Mouse (Mus musculus) gastrocnemius, postnatal 10 days (tissue): ENCODE results near the gene Nsf. TPM values are rescaled to one million over a fixed set of nuclear protein-coding genes. Genes with fewer than 3 reads are reported as not detected.
"Not testable (repeated sequence)": the region's sequence is repeated elsewhere in the genome, so short reads cannot be mapped to it uniquely, and the experiment has no call there.

ENCODE experiments used
- DNase-seq: peaks from one replicate; pipeline ENCODE4 v3.0.0; 2021; ENCODE audit warnings: mixed read lengths
- total RNA-seq, 2 experiments: library from RNA; stranded (reverse); gene quantifications; 2 replicates each; pipeline ENCODE4 v1.2.3; 2021

The Nsf gene
- total RNA-seq, 2 experiments from 2014 or later: 19.7 to 22.2 TPM

- DNase-seq: no peak
These were observed 61.0 kb downstream of the Nsf start for GRCm38 (mm10) chr11:103892831-103893230.

GRCm38 (mm10) chr11:103891781-103892180, 62.1 kb downstream of the Nsf start:
- DNase-seq: no peak

- DNase-seq: no peak
These were observed 63.3 kb downstream of the Nsf start for GRCm38 (mm10) chr11:103890337-103891186.

GRCm38 (mm10) chr11:103887724-103888410, 66.0 kb downstream of the Nsf start:
- no peak for DNase-seq

DNA sequence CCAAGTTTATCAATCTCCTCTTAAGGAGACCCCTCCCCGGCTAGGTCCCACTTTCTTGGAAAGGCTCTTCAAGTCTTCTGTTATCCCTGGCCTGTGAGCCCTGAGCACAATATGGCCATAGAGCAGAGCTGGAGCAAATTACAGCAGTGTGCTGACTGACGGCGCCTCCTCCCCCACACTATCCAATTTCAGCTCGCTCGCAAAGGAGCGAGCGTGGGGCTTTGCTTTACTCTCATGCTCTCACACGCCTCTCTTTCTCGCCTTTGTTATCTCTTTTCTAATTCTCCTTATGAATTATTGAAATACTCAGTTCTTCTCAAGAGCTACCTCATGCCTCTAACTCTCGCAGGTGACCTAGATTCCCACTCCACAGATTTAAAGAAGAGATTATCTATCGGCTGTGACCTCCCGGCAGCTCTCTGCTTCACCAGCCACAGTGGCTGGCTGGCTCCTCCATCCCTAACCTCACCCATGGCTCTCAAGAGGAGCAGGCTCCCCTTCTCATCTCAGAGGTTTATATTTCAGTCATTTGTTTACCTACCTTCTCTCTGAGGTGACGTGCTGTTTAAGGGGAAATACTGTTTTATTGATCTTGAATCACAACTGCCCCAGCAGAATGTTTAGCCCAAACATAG, 69.0 kb downstream of the Nsf start:
- DNase-seq: no peak

DNA sequence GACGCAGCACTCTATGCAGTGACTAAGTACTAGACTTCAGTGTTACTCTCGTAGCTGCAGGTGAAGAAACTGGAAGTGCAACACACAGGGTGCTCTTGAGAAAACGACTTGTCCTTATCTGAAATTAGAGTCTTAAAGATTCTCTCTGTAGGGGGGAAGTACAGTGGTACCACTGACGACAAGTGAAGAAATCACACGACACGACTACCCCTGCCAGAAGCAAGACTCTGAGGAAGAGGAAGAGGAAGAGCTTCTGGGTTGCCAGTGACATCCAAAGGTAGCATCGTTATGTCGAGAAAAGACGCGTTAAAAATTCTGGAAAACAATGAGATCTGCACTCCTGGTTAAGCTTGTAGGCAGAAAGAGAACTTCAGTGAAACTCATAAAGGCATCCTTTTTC, 70.1 kb downstream of the Nsf start:
- DNase-seq: no peak

DNA sequence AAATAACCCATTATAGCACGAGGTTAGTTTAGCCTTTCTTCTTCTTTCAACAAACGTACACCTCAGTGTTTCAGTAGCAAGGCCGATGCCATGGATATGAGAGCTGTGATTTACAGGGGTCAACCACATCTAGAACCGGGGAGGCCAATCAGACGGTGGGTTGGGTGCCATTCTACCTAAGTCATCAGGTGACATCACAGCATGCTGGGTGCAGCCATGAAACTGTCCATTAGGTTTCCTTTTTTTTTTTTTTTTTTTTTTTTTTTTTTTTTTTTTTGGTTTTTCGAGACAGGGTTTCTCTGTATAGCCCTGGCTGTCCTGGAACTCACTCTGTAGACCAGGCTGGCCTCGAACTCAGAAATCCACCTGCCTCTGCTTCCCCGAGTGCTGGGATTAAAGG, 74.4 kb downstream of the Nsf start:
- DNase-seq: not testable (repeated sequence)

GRCm38 (mm10) chr11:103878441-103878840, 75.4 kb downstream of the Nsf start:
- no peak for DNase-seq

GRCm38 (mm10) chr11:103870352-103870751, 83.5 kb downstream of the Nsf start:
- DNase-seq: no peak

DNA sequence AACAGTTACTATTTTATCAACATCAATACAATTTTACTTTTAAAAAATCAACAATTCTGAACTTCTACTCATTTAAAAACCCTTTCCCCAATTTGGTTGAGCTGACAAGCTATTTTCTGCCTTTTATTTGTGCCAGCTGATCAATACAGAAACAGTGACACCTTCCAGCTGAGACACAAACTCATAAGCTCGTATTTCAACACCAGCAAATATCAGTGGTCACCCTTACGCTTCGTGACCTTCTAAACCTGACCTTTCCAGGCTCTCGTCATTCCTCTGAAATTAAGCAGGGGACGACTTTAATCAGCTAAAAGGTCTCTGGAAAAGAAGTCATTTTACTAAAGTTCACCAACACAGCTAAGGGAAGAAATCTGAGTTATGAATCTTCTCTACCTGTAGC, 86.2 kb downstream of the Nsf start:
- DNase-seq: no peak

DNA sequence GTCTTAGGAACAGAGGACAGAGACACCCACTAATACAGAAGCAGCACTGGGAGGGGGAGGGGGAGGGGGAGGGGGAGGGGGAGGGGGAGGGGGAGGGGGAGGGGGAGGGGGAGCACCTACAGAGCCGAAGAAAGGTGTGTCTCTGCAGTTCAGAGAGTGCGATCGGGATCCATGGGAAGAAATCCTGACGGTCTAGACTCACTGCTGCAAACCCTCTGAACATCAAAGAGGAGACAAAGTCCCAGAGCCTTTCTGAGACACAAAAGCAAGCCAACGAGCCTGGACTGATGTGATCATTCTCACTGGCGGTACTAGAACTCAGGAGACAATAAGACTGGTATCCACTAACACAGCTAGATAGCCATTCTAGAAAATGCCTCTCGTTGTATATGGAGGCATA, 88.5 kb downstream of the Nsf start:
- no peak for DNase-seq

GRCm38 (mm10) chr11:103864486-103864885, 89.4 kb downstream of the Nsf start:
- DNase-seq: no peak

DNA sequence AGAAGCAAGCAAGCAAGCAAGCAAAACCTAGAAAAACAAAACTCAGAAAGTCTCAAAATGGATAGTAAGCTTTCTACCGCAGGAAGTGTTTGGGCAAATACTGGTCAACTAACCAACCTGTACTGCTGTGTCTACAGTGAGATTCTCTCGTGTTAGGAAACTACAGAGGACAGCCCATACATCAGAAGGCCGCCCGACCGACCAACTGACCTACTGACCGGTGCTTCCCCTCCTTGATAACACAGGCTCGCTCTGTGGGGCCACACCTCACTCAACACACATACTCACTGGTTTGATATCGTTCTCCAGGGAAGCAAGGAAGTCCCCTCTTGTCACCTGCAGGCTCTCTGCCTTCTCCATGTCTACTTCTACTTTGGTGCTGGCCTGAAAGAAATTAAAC, 90.9 kb downstream of the Nsf start:
- DNase-seq: no peak

DNA sequence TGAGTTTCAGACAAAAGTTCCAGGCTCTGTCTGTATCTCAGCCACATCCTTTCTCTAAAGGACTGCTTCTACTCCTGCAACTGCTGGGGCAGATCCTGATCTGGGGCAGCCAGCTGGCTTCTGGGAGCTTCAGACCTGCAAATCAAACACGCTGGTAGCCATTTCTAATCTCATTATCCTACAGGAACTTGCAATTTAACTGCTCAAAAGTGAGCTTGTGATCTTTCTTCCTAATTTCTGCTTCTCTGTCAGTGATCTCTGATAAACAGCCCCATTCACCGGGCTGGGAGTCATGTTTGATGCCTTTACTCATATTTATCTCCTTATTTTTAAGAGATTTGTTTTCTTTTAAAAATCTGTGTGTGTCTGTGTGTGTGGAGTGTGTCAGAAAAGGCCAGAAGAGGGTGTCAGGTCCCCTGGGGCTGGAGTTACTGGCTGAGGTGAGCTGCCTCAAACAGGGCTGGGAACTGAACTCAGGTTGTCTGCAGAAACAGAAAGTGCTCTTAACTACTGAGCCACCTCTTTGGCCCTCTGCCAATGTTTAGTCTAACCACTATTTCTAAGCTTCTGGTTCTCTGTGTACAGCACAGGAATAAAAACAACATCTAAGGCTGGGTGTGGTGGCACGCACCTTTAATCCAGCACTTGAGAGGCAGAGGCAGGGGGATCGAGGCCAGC, 93.8 kb downstream of the Nsf start:
- no peak for DNase-seq

- no peak for DNase-seq
These were observed 95.1 kb downstream of the Nsf start for GRCm38 (mm10) chr11:103858760-103859159.

DNA sequence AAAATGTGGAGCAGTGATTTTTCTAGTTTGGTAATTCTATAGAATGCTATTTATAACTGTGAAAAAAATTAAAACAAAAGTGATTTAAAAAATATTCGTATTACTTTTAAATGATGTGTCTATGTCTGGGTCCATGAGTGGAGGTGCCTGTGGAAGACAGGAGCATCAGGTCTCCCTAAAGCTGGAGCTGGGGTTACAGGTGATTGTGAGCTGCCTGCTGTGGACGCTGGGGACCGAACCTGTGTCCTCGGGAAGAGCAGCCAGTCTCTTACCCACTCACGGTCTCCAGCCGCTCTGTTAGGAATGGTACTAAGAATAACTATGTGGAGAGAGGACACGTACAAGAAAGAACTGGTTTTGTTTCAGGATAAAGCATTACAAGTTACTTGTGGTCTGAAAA, 97.2 kb downstream of the Nsf start:
- DNase-seq: no peak

- no peak for DNase-seq
These were observed 99.6 kb downstream of the Nsf start for GRCm38 (mm10) chr11:103854294-103854693.

DNA sequence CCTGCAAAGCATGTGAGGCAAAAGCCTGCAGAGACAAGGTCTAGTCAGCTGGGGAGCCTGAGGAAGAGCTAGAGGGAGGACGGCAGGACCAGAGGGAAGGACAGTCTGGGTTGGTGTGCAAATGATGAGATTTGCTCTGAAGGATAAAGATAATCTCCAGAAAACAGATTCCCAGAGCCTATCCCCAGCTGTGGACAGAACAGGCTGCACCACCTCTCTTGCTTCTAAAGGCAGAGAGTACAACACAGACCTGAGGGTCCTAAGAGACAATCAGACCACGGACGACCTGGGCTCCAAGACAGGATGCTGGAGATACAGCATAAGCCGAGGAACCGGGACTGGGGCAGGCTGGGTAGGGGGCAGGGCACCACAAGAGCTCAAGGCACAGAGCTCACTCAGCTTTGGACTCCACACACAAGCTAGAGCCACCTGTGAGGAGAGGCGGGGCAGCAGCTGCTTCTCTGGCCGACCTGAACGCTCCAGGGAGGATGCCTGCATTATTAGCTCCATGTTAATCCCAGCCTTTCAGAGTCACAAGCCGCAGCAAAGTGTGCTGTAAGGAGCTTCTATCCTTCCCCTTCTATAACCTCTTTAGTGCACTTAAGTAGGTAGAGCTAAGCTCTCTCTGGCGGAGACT, 100.5 kb downstream of the Nsf start:
- DNase-seq: no peak

- DNase-seq: no peak
These were observed 101.1 kb downstream of the Nsf start for GRCm38 (mm10) chr11:103852590-103853283.

GRCm38 (mm10) chr11:103848287-103848686, 105.6 kb downstream of the Nsf start:
- no peak for DNase-seq

GRCm38 (mm10) chr11:103840834-103841233, 113.0 kb downstream of the Nsf start:
- DNase-seq: no peak

GRCm38 (mm10) chr11:103838955-103839354, 114.9 kb downstream of the Nsf start:
- DNase-seq: no peak
